Mouse (Mus musculus): Measurements from ENCODE around the gene Mpo. TPM values are rescaled to one million over a fixed set of nuclear protein-coding genes. Genes with fewer than 3 reads are reported as not detected.

Gene Mpo
- 250 and 274 TPM in 2 replicates for polyA plus RNA-seq (2015; fragmentation: Nextera tagmentation; extraction: Ambion mirVana)

- whole genome bisulfite sequencing (ENCODE audit: insufficient replicate concordance): 28% methylated on average over 3 of the region's 3 CpGs
- TF ChIP-seq EP300 (IDR thresholded peaks at IDR 0.05; ENCODE audit: low read depth): no peak
- no peak for TF ChIP-seq CTCF (IDR thresholded peaks at IDR 0.05; ENCODE audit: low read depth)
- H3K4me1 ChIP-seq (ENCODE audit: insufficient read depth): no peaks in the 10 kb centered on the region; the same call in 1 of the 2 replicates
- DNase-seq: no peak
- no peak within 1 kb of the TSS for H3K9ac ChIP-seq (replicated peaks)
- H3K27ac ChIP-seq (ENCODE audit: low read depth): no peak within 1 kb of the TSS
- H3K9me3 ChIP-seq (ENCODE audit: low read length): no peaks in the 10 kb centered on the region
- ATAC-seq: no peak
- H3K27me3 ChIP-seq (ENCODE audit: insufficient read depth, low read length): no peaks in the 10 kb centered on the region
- no peak within 1 kb of the TSS for H3K4me2 ChIP-seq (ENCODE audit: low read depth, low read length)
- H3K4me3 ChIP-seq (ENCODE audit: low read depth, low read length): no peak within 1 kb of the TSS
- no peaks in the 10 kb centered on the region for H3K36me3 ChIP-seq (replicated peaks; ENCODE audit: insufficient read depth, low read length)
These were observed at the start of gene Mpo for GRCm38 (mm10) chr11:87793460-87793859. Gene Mpo, plus strand, starts transcription at chr11:87793581.

- Histone ChIP-seq H3K4me3 (ENCODE audit: low read depth, low read length) (no peak overlapping the region), H3K9ac (replicated peaks) (no peak overlapping the region), H3K27ac (ENCODE audit: low read depth) (no peak overlapping the region), H3K4me1 (ENCODE audit: insufficient read depth) (peaks cover 17% of the 10 kb centered on the region), H3K27me3 (ENCODE audit: insufficient read depth, low read length) (no peaks in the 10 kb centered on the region), H3K4me2 (ENCODE audit: low read depth, low read length) (no peak overlapping the region), H3K9me3 (ENCODE audit: low read length) (no peaks in the 10 kb centered on the region), H3K36me3 (replicated peaks; ENCODE audit: insufficient read depth, low read length) (peaks cover 61% of the 10 kb centered on the region)
- no peak for TF ChIP-seq EP300 (IDR thresholded peaks at IDR 0.05; ENCODE audit: low read depth)
- no peak for TF ChIP-seq CTCF (IDR thresholded peaks at IDR 0.05; ENCODE audit: low read depth)
- ATAC-seq: no peak
- no peak for DNase-seq
- WGBS (ENCODE audit: insufficient replicate concordance): 91% methylated on average over 3 of the region's 3 CpGs
These were observed 49.7 kb upstream of the Mpo start for GRCm38 (mm10) chr11:87743691-87744090.

- DNase-seq (peak; percentile 32), ATAC-seq (no peak)
- Histone ChIP-seq H3K9me3 (ENCODE audit: low read length) (no peaks in the 10 kb centered on the region), H3K4me3 (ENCODE audit: low read depth, low read length) (no peak overlapping the region), H3K4me2 (ENCODE audit: low read depth, low read length) (no peak overlapping the region), H3K9ac (replicated peaks) (no peak overlapping the region; the same call in 1 of the 2 replicates), H3K27me3 (ENCODE audit: insufficient read depth, low read length) (no peaks in the 10 kb centered on the region), H3K27ac (ENCODE audit: low read depth) (peak overlapping the region; percentile 76), H3K4me1 (ENCODE audit: insufficient read depth) (peaks cover 23% of the 10 kb centered on the region), H3K36me3 (replicated peaks; ENCODE audit: insufficient read depth, low read length) (peaks cover 50% of the 10 kb centered on the region)
- TF ChIP-seq EP300 (IDR thresholded peaks at IDR 0.05; ENCODE audit: low read depth) (0 out of 2 replicates have a peak, but pooled peaks have one; percentile 12), CTCF (IDR thresholded peaks at IDR 0.05; ENCODE audit: low read depth) (no peak)
- 43% methylated on average over 4 of the region's 4 CpGs for WGBS (ENCODE audit: insufficient replicate concordance)
These were observed 48.4 kb upstream of the Mpo start for GRCm38 (mm10) chr11:87744964-87745363.

DNA sequence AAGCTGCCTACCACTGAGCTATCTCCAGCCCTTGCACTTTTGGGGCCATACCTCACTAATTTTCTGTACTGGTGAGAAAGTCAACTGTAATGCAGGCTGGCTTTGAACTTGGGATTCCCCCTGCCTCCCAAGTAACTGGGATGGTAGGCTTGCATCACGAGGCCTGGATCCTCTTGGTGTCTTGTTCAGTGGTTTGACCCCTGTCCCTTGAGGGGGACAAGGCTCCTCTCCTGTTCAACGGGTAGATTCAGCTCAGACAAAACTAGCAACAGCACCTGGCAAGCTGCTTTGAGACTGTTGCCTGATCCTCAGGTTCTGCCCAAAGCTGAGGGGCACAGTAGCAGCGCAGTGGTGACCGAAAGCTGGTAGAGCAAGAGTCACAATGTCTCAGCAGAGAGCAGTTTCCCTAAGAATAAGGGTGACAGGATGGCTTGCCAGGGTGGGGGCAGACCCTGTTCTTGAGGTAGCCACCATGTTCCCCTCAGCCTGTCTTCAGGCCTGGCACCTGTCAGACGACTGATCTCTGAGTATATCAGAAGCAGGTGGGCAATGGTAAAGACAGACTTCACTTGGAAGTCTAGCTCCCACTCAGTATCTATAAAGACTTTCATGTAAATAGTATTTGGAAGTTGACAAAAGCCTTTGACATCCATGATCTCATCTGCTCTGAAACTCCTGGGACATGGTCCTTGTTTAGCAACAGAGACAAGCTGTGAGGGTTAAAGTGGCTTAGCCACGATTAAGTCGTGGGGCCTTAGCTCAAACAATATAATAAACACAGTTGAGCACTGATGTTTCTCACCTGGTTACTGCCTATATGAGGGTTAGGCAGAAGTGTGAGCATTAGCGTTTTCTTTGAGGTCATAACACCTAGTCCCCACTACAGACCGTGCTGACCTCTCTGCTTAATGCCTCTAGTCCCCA lies 47.5 kb upstream of the Mpo start:
- Histone ChIP-seq H3K4me3 (ENCODE audit: low read depth, low read length) (no peak overlapping the region), H3K27me3 (ENCODE audit: insufficient read depth, low read length) (no peaks in the 10 kb centered on the region), H3K4me2 (ENCODE audit: low read depth, low read length) (no peak overlapping the region), H3K27ac (ENCODE audit: low read depth) (peak overlapping the region; percentile 76), H3K9me3 (ENCODE audit: low read length) (no peaks in the 10 kb centered on the region), H3K9ac (replicated peaks) (no peak overlapping the region), H3K4me1 (ENCODE audit: insufficient read depth) (peaks cover 29% of the 10 kb centered on the region), H3K36me3 (replicated peaks; ENCODE audit: insufficient read depth, low read length) (peaks cover 40% of the 10 kb centered on the region)
- ATAC-seq (no peak), DNase-seq (peak; percentile 13)
- WGBS (ENCODE audit: insufficient replicate concordance): 77% methylated on average over 9 of the region's 9 CpGs
- TF ChIP-seq CTCF (IDR thresholded peaks at IDR 0.05; ENCODE audit: low read depth) (no peak), EP300 (IDR thresholded peaks at IDR 0.05; ENCODE audit: low read depth) (no peak)

GRCm38 (mm10) chr11:87747312-87747711 lies 46.1 kb upstream of the Mpo start:
- Histone ChIP-seq H3K27me3 (ENCODE audit: insufficient read depth, low read length) (no peaks in the 10 kb centered on the region), H3K4me2 (ENCODE audit: low read depth, low read length) (no peak overlapping the region), H3K4me3 (ENCODE audit: low read depth, low read length) (no peak overlapping the region), H3K9ac (replicated peaks) (no peak overlapping the region), H3K36me3 (replicated peaks; ENCODE audit: insufficient read depth, low read length) (peaks cover 27% of the 10 kb centered on the region), H3K27ac (ENCODE audit: low read depth) (no peak overlapping the region), H3K4me1 (ENCODE audit: insufficient read depth) (peaks cover 43% of the 10 kb centered on the region), H3K9me3 (ENCODE audit: low read length) (no peaks in the 10 kb centered on the region)
- TF ChIP-seq EP300 (IDR thresholded peaks at IDR 0.05; ENCODE audit: low read depth): no peak
- TF ChIP-seq CTCF (IDR thresholded peaks at IDR 0.05; ENCODE audit: low read depth): no peak
- ATAC-seq: no peak
- WGBS (ENCODE audit: insufficient replicate concordance): 85% methylated on average over 4 of the region's 5 CpGs
- DNase-seq: no peak

DNA sequence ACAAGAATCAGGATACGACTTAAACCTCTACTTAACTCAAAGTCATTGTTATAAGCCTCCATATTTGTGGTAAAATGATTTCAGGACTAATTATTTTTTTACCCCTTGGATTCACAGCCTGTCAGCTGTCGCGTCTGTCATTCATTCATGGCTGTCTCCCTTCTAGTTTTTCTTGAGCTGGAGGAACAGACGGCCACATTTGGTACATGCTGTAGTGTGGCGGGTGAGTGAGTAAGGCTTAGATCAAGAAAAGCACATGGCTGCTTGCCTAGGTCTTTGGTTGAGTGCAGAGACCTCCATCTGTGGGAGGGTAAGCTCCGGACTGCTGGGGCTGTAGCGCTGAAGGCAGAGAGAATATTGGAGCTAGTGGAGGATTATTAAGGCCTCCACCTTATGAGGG lies 45.7 kb upstream of the Mpo start:
- H3K9me3 ChIP-seq (ENCODE audit: low read length): no peaks in the 10 kb centered on the region
- 88% methylated on average over 7 of the region's 7 CpGs for WGBS (ENCODE audit: insufficient replicate concordance)
- H3K27me3 ChIP-seq (ENCODE audit: insufficient read depth, low read length): no peaks in the 10 kb centered on the region
- H3K4me3 ChIP-seq (ENCODE audit: low read depth, low read length): no peak overlapping the region
- TF ChIP-seq EP300 (IDR thresholded peaks at IDR 0.05; ENCODE audit: low read depth) (no peak), CTCF (IDR thresholded peaks at IDR 0.05; ENCODE audit: low read depth) (no peak)
- H3K27ac ChIP-seq (ENCODE audit: low read depth): peak overlapping the region; percentile 99
- H3K4me1 ChIP-seq (ENCODE audit: insufficient read depth): peaks cover 47% of the 10 kb centered on the region
- peak overlapping the region; percentile 76 for H3K9ac ChIP-seq (replicated peaks)
- no peak for ATAC-seq
- H3K4me2 ChIP-seq (ENCODE audit: low read depth, low read length): peak overlapping the region; percentile 77
- DNase-seq: no peak
- peaks cover 23% of the 10 kb centered on the region for H3K36me3 ChIP-seq (replicated peaks; ENCODE audit: insufficient read depth, low read length)
